Mouse (Mus musculus) ES-Bruce4 (cell line): Measurements from ENCODE around the gene Wasf2.

Source experiments
- CTCF ChIP-seq: IDR thresholded peaks from one replicate; pipeline ENCODE4 v1.8.1; 2011; ENCODE audit warnings: low read depth, low read length
- EP300 ChIP-seq: IDR thresholded peaks from 2 replicates; pipeline ENCODE4 v1.6.1; 2011; ENCODE audit warnings: low read depth, low read length; ENCODE audit not compliant: insufficient read depth
- POLR2A ChIP-seq: IDR thresholded peaks from one replicate; pipeline ENCODE4 v1.8.1; 2011; ENCODE audit warnings: low read length; ENCODE audit not compliant: insufficient read depth

GRCm38 (mm10) chr4:133107788-133108281 lies 22.5 kb upstream of the Wasf2 start:
- TF ChIP-seq CTCF, result no peak
- peak; percentile 82; the same call in 1 of the 2 replicates for TF ChIP-seq EP300
- TF ChIP-seq POLR2A, result no peak
